Mouse (Mus musculus) kidney, adult 18-20 months (tissue): ENCODE measurements around the gene Kcnab1.
"Not testable (repeated sequence)": the region's sequence is repeated elsewhere in the genome, so short reads cannot be mapped to it uniquely, and the experiment has no call there.

Experiments
- DNase-seq: peaks from one replicate; pipeline ENCODE4 v3.0.0; 2021

The Kcnab1 gene

GRCm38 (mm10) chr3:65372552-65372951, 263.4 kb downstream of the Kcnab1 start:
- DNase-seq = no peak

GRCm38 (mm10) chr3:65373594-65374182, 264.5 kb downstream of the Kcnab1 start:
- DNase-seq = no peak

- DNase-seq = no peak
Measured at GRCm38 (mm10) chr3:65374729-65375128, 265.5 kb downstream of the Kcnab1 start.

GRCm38 (mm10) chr3:65378724-65379123, 269.5 kb downstream of the Kcnab1 start:
- DNase-seq = no peak

GRCm38 (mm10) chr3:65379884-65380539, 270.8 kb downstream of the Kcnab1 start:
- DNase-seq = peak; percentile 40

- DNase-seq = no peak
Measured at GRCm38 (mm10) chr3:65381094-65381493, 271.9 kb downstream of the Kcnab1 start.

- no peak for DNase-seq
Measured at GRCm38 (mm10) chr3:65384431-65384830, 275.2 kb downstream of the Kcnab1 start.

- no peak for DNase-seq
Measured at GRCm38 (mm10) chr3:65385771-65386170, 276.6 kb downstream of the Kcnab1 start.

- DNase-seq = no peak
Measured at GRCm38 (mm10) chr3:65391222-65391783, 282.1 kb downstream of the Kcnab1 start.

GRCm38 (mm10) chr3:65391784-65392420, 282.7 kb downstream of the Kcnab1 start:
- DNase-seq = no peak

GRCm38 (mm10) chr3:65392421-65392817, 283.2 kb downstream of the Kcnab1 start, which contains the start of gene Ssr3:
Ssr3 (minus strand) TSS chr3:65392623.
- DNase-seq = peak; percentile 96

GRCm38 (mm10) chr3:65395111-65395510, 285.9 kb downstream of the Kcnab1 start:
- not testable (repeated sequence) for DNase-seq

- no peak for DNase-seq
Measured at GRCm38 (mm10) chr3:65396835-65397504, 287.8 kb downstream of the Kcnab1 start.

GRCm38 (mm10) chr3:65397566-65397965, 288.4 kb downstream of the Kcnab1 start:
- DNase-seq = no peak

GRCm38 (mm10) chr3:65405781-65406180, 296.6 kb downstream of the Kcnab1 start:
- DNase-seq = no peak

GRCm38 (mm10) chr3:65407891-65408290, 298.7 kb downstream of the Kcnab1 start:
- DNase-seq = no peak

- DNase-seq = no peak
Measured at GRCm38 (mm10) chr3:65416571-65416970, 307.4 kb downstream of the Kcnab1 start.

GRCm38 (mm10) chr3:65417913-65418594, 308.9 kb downstream of the Kcnab1 start:
- no peak for DNase-seq

GRCm38 (mm10) chr3:65419706-65420105, 310.5 kb downstream of the Kcnab1 start:
- peak; percentile 9 for DNase-seq
